Mouse (Mus musculus) neural tube, embryonic 12.5 days (tissue): ENCODE results near the gene S100a11. TPM values are rescaled to one million over a fixed set of nuclear protein-coding genes. Genes with fewer than 3 reads are reported as not detected.

ENCODE experiments used
- ATAC-seq: fragments of 200-750 bp; cut with Nextera tagmentation; 2 replicates; pipeline ENCODE4 v1.8.0; 2017; ENCODE audit warnings: low read depth, mild to moderate bottlenecking, moderate TSS enrichment, moderate library complexity; ENCODE audit not compliant: low FRiP score
- H3K27ac ChIP-seq: fragments of 300-500 bp; sonication (generic); 2 replicates; pipeline ENCODE4 v1.5.1; 2016
- H3K27me3 ChIP-seq: fragments of 300-500 bp; sonication (generic); replicated peaks from 2 replicates; pipeline ENCODE4 v1.6.1; 2016; ENCODE audit warnings: mild to moderate bottlenecking
- H3K36me3 ChIP-seq: fragments of 300-500 bp; sonication (generic); 2 replicates; pipeline ENCODE4 v1.6.1; 2016; ENCODE audit warnings: mild to moderate bottlenecking
- H3K4me1 ChIP-seq: fragments of 300-500 bp; sonication (generic); 2 replicates; pipeline ENCODE4 v1.6.1; 2016
- H3K4me2 ChIP-seq: fragments of 300-500 bp; sonication (generic); replicated peaks from 2 replicates; pipeline ENCODE4 v1.6.1; 2016; ENCODE audit warnings: mild to moderate bottlenecking
- H3K4me3 ChIP-seq: fragments of 300-500 bp; sonication (generic); 2 replicates; pipeline ENCODE4 v1.5.1; 2016
- H3K9ac ChIP-seq: fragments of 300-500 bp; sonication (generic); 2 replicates; pipeline ENCODE4 v1.6.1; 2016; ENCODE audit warnings: mild to moderate bottlenecking
- H3K9me3 ChIP-seq: fragments of 300-500 bp; sonication (generic); 2 replicates; pipeline ENCODE4 v1.6.1; 2016; ENCODE audit warnings: mild to moderate bottlenecking
- WGBS: fragments of 180-500 bp; shearing (Covaris S2); methylation state at CpG from one replicate; pipeline ENCODE4 v1.1.7; 2016; 5-methylcytosine and 5-hydroxymethylcytosine counted together
- polyA plus RNA-seq: library from polyadenylated mRNA; unstranded; fragments of >200 nt; fragmentation: Nextera tagmentation; extraction: Ambion mirVana; gene quantifications from 2 replicates; pipeline ENCODE4 v1.2.1, GENCODE M21; 2016

S100a11 gene
- polyA plus RNA-seq, 1 experiment from 2014 or later, result 324 TPM

GRCm38 (mm10) chr3:93505960-93506863, 14.1 kb upstream of the S100a11 start:
- Histone ChIP-seq H3K4me1 (no peaks in the 10 kb centered on the region), H3K27me3 (no peaks in the 10 kb centered on the region), H3K36me3 (no peaks in the 10 kb centered on the region), H3K9me3 (0 out of 2 replicates have a peak, but pooled peaks cover 4% of the 10 kb centered on the region), H3K27ac (no peak overlapping the region), H3K9ac (no peak overlapping the region), H3K4me3 (no peak overlapping the region), H3K4me2 (no peak overlapping the region)
- no peak for ATAC-seq
- WGBS, result 46% methylated on average over 30 of the region's 30 CpGs

- Histone ChIP-seq H3K36me3 (no peaks in the 10 kb centered on the region), H3K27me3 (no peaks in the 10 kb centered on the region), H3K4me1 (no peaks in the 10 kb centered on the region), H3K4me2 (no peak overlapping the region), H3K9ac (no peak overlapping the region), H3K27ac (no peak overlapping the region), H3K9me3 (0 out of 2 replicates have a peak, but pooled peaks cover 4% of the 10 kb centered on the region), H3K4me3 (no peak overlapping the region)
- 83% methylated on average over 5 of the region's 5 CpGs for WGBS
- ATAC-seq, result no peak
Observed at GRCm38 (mm10) chr3:93506881-93507325, 13.4 kb upstream of the S100a11 start.

GRCm38 (mm10) chr3:93509301-93509700, 11.0 kb upstream of the S100a11 start:
- H3K4me2 ChIP-seq, result no peak overlapping the region
- ATAC-seq, result no peak
- H3K4me3 ChIP-seq, result no peak overlapping the region
- no peaks in the 10 kb centered on the region for H3K9me3 ChIP-seq
- no peaks in the 10 kb centered on the region for H3K4me1 ChIP-seq
- no peak overlapping the region for H3K27ac ChIP-seq
- no peak overlapping the region for H3K9ac ChIP-seq
- 91% methylated on average over 1 of the region's 1 CpGs for WGBS
- no peaks in the 10 kb centered on the region for H3K36me3 ChIP-seq
- no peaks in the 10 kb centered on the region for H3K27me3 ChIP-seq

- Histone ChIP-seq H3K9me3 (no peaks in the 10 kb centered on the region), H3K9ac (no peak overlapping the region), H3K27me3 (no peaks in the 10 kb centered on the region), H3K4me3 (no peak overlapping the region), H3K4me1 (no peaks in the 10 kb centered on the region), H3K36me3 (no peaks in the 10 kb centered on the region), H3K27ac (no peak overlapping the region), H3K4me2 (no peak overlapping the region)
- ATAC-seq, result no peak
- WGBS, result 82% methylated on average over 1 of the region's 1 CpGs
Observed at GRCm38 (mm10) chr3:93511036-93511435, 9.3 kb upstream of the S100a11 start.

GRCm38 (mm10) chr3:93511801-93512200, 8.5 kb upstream of the S100a11 start:
- H3K36me3 ChIP-seq, result no peaks in the 10 kb centered on the region
- no peak overlapping the region for H3K27ac ChIP-seq
- no peaks in the 10 kb centered on the region for H3K9me3 ChIP-seq
- no peak overlapping the region for H3K9ac ChIP-seq
- H3K4me2 ChIP-seq, result no peak overlapping the region
- H3K4me3 ChIP-seq, result no peak overlapping the region
- ATAC-seq, result no peak
- H3K4me1 ChIP-seq, result no peaks in the 10 kb centered on the region
- no peaks in the 10 kb centered on the region for H3K27me3 ChIP-seq
- 90% methylated on average over 1 of the region's 1 CpGs for WGBS

- ATAC-seq, result no peak
- H3K36me3 ChIP-seq, result no peaks in the 10 kb centered on the region
- WGBS, result 83% methylated on average over 7 of the region's 7 CpGs
- no peak overlapping the region for H3K27ac ChIP-seq
- no peaks in the 10 kb centered on the region for H3K4me1 ChIP-seq
- no peaks in the 10 kb centered on the region for H3K27me3 ChIP-seq
- no peak overlapping the region for H3K4me2 ChIP-seq
- no peak overlapping the region for H3K9ac ChIP-seq
- H3K9me3 ChIP-seq, result no peaks in the 10 kb centered on the region
- no peak overlapping the region for H3K4me3 ChIP-seq
Observed at GRCm38 (mm10) chr3:93512386-93513101, 7.7 kb upstream of the S100a11 start.

- Histone ChIP-seq H3K27ac (no peak overlapping the region), H3K36me3 (no peaks in the 10 kb centered on the region), H3K4me3 (no peak overlapping the region), H3K4me2 (no peak overlapping the region), H3K4me1 (no peaks in the 10 kb centered on the region), H3K27me3 (no peaks in the 10 kb centered on the region), H3K9ac (no peak overlapping the region), H3K9me3 (no peaks in the 10 kb centered on the region)
- WGBS, result 95% methylated on average over 3 of the region's 3 CpGs
- ATAC-seq, result no peak
Observed at GRCm38 (mm10) chr3:93514628-93515027, 5.7 kb upstream of the S100a11 start.

- ATAC-seq, result no peak
- Histone ChIP-seq H3K9me3 (no peaks in the 10 kb centered on the region), H3K27ac (no peak overlapping the region), H3K4me3 (no peak overlapping the region), H3K36me3 (no peaks in the 10 kb centered on the region), H3K4me1 (peaks cover 7% of the 10 kb centered on the region), H3K27me3 (no peaks in the 10 kb centered on the region), H3K9ac (no peak overlapping the region), H3K4me2 (no peak overlapping the region)
- WGBS, result 78% methylated on average over 2 of the region's 2 CpGs
Observed at GRCm38 (mm10) chr3:93517343-93517742, 2.9 kb upstream of the S100a11 start.

- Histone ChIP-seq H3K36me3 (no peaks in the 10 kb centered on the region), H3K9ac (no peak overlapping the region), H3K4me1 (peaks cover 7% of the 10 kb centered on the region), H3K9me3 (no peaks in the 10 kb centered on the region), H3K27me3 (no peaks in the 10 kb centered on the region), H3K4me3 (no peak overlapping the region), H3K4me2 (peak overlapping the region; percentile 74), H3K27ac (no peak overlapping the region)
- peak; percentile 42 for ATAC-seq
- 57% methylated on average over 5 of the region's 5 CpGs for WGBS
Observed at GRCm38 (mm10) chr3:93519856-93520329, 395 bp upstream of the S100a11 start.

GRCm38 (mm10) chr3:93521462-93522057, 1.3 kb downstream of the S100a11 start:
- no peaks in the 10 kb centered on the region for H3K9me3 ChIP-seq
- H3K36me3 ChIP-seq, result no peaks in the 10 kb centered on the region
- WGBS, result 87% methylated on average over 8 of the region's 8 CpGs
- no peaks in the 10 kb centered on the region for H3K27me3 ChIP-seq
- peaks cover 7% of the 10 kb centered on the region for H3K4me1 ChIP-seq
- H3K4me2 ChIP-seq, result peak overlapping the region; percentile 74
- H3K4me3 ChIP-seq, result no peak overlapping the region
- no peak overlapping the region for H3K27ac ChIP-seq
- H3K9ac ChIP-seq, result no peak overlapping the region
- no peak for ATAC-seq

- no peak for ATAC-seq
- Histone ChIP-seq H3K27me3 (no peaks in the 10 kb centered on the region), H3K4me1 (peaks cover 7% of the 10 kb centered on the region), H3K9ac (no peak overlapping the region), H3K4me3 (no peak overlapping the region), H3K36me3 (no peaks in the 10 kb centered on the region), H3K4me2 (no peak overlapping the region), H3K27ac (no peak overlapping the region), H3K9me3 (no peaks in the 10 kb centered on the region)
- WGBS, result 47% methylated on average over 7 of the region's 7 CpGs
Observed at GRCm38 (mm10) chr3:93522611-93523010, 2.3 kb downstream of the S100a11 start.

- Histone ChIP-seq H3K36me3 (no peaks in the 10 kb centered on the region), H3K27ac (no peak overlapping the region), H3K9ac (no peak overlapping the region), H3K4me3 (no peak overlapping the region), H3K4me1 (no peaks in the 10 kb centered on the region), H3K27me3 (no peaks in the 10 kb centered on the region), H3K4me2 (no peak overlapping the region), H3K9me3 (no peaks in the 10 kb centered on the region)
- 89% methylated on average over 3 of the region's 3 CpGs for WGBS
- no peak for ATAC-seq
Observed at GRCm38 (mm10) chr3:93527300-93527699, 7.0 kb downstream of the S100a11 start.
